Mouse (Mus musculus) olfactory bulb, adult 2 months (tissue): ENCODE results near the gene Pdzrn4.

Experiments
- CTCF ChIP-seq: fragments of 200-500 bp; IDR thresholded peaks from 2 replicates; pipeline ENCODE4 v1.5.1; 2012; ENCODE audit warnings: low read depth, mild to moderate bottlenecking, low read length, moderate library complexity; ENCODE audit not compliant: insufficient read depth
- POLR2A ChIP-seq: fragments of 200-500 bp; IDR thresholded peaks from 2 replicates; pipeline ENCODE4 v1.6.1; 2012; ENCODE audit warnings: mild to moderate bottlenecking, low read depth, low read length, moderate library complexity; ENCODE audit not compliant: insufficient read depth

DNA sequence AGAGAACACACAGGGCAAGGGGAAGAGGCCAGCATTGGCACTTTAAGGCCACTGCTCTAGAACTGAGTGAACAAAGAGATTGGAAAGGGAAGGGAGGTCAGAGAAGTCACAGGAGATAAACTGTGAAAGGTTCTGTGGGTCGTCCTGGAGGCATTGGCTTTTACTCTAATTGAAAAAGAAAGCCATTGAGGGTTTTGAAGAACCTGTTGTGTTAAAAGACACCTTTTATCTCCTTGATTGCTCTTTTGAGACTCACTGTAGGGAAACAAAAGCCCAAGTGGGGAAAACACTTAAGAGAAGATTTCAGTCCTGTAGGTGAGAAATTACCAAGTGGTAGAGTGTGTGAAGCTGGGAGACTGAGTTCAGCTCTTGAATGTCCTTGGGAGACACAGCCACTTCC, 146.6 kb downstream of the Pdzrn4 start:
- TF ChIP-seq POLR2A (no peak), CTCF (no peak)
